Mouse (Mus musculus) heart, embryonic 14.5 days (tissue): ENCODE data around the gene Bloc1s3. TPM values are rescaled to one million over a fixed set of nuclear protein-coding genes. Genes with fewer than 3 reads are reported as not detected.
A peak's percentile ranks its signal among the peaks of the same experiment; 100 is the strongest.

ENCODE experiments used
- ATAC-seq: fragments of 200-750 bp; cut with Nextera tagmentation; 2 replicates; pipeline ENCODE4 v1.8.0; 2017; ENCODE audit warnings: low read depth, moderate TSS enrichment; ENCODE audit not compliant: insufficient number of reproducible peaks, insufficient read depth, low FRiP score
- H3K27ac ChIP-seq, 2 experiments: fragments of 200-500 bp in 1 of 2; fragments of 300-500 bp in 1 of 2; sonication (generic) in 1 of 2; replicated peaks in 1 of 2; 2 replicates each; pipeline ENCODE4 v1.5.1; 2012 to 2014; ENCODE audit warnings: low read depth in 2 of 2, low read length in 2 of 2, control low read depth in 1 of 2, mild to moderate bottlenecking in 1 of 2, mixed read lengths in 1 of 2; ENCODE audit not compliant: control insufficient read depth in 1 of 2, insufficient read depth in 1 of 2
- H3K27me3 ChIP-seq: fragments of 300-500 bp; sonication (generic); 2 replicates; pipeline ENCODE4 v1.6.1; 2014; ENCODE audit warnings: mild to moderate bottlenecking, low read length, control low read depth; ENCODE audit not compliant: control insufficient read depth, insufficient read depth
- H3K36me3 ChIP-seq: fragments of 300-500 bp; sonication (generic); 2 replicates; pipeline ENCODE4 v1.6.1; 2014; ENCODE audit warnings: mild to moderate bottlenecking, control low read depth, low read length, mixed read lengths; ENCODE audit not compliant: control insufficient read depth, insufficient read depth
- H3K4me1 ChIP-seq, 2 experiments: fragments of 200-500 bp in 1 of 2; fragments of 300-500 bp in 1 of 2; sonication (generic) in 1 of 2; 2 replicates each; pipeline ENCODE4 v1.6.1; 2012 to 2014; ENCODE audit warnings: low read length in 2 of 2, control low read depth in 1 of 2, mixed read lengths in 1 of 2; ENCODE audit not compliant: control insufficient read depth in 2 of 2, insufficient read depth in 2 of 2
- H3K4me2 ChIP-seq: fragments of 300-500 bp; sonication (generic); 2 replicates; pipeline ENCODE4 v1.6.1; 2014; ENCODE audit warnings: mild to moderate bottlenecking, low read length
- H3K4me3 ChIP-seq, 2 experiments: fragments of 200-500 bp in 1 of 2; fragments of 300-500 bp in 1 of 2; sonication (generic) in 1 of 2; 2 replicates each; pipeline ENCODE4 v1.5.1; 2012 to 2014; ENCODE audit warnings: low read length in 2 of 2, mild to moderate bottlenecking in 2 of 2, control low read depth in 1 of 2, low read depth in 1 of 2, moderate library complexity in 1 of 2; ENCODE audit not compliant: control insufficient read depth in 1 of 2, insufficient read depth in 1 of 2
- H3K9ac ChIP-seq: fragments of 300-500 bp; sonication (generic); 2 replicates; pipeline ENCODE4 v1.6.1; 2014; ENCODE audit warnings: mild to moderate bottlenecking, low read length
- H3K9me3 ChIP-seq: fragments of 300-500 bp; sonication (generic); 2 replicates; pipeline ENCODE4 v1.6.1; 2016; ENCODE audit warnings: low read length, control low read depth; ENCODE audit not compliant: control insufficient read depth
- WGBS: fragments of 180-500 bp; shearing (Covaris S2); extraction: QIAGEN DNeasy Blood & Tissue Kit; methylation state at CpG from one replicate; pipeline ENCODE4 v1.1.7; 2014; 5-methylcytosine and 5-hydroxymethylcytosine counted together
- polyA plus RNA-seq: library from polyadenylated mRNA; unstranded; fragments of >200 nt; fragmentation: Nextera tagmentation; extraction: Ambion mirVana; gene quantifications from 2 replicates; pipeline ENCODE4 v1.2.1, GENCODE M21; 2014

The Bloc1s3 gene
- polyA plus RNA-seq, 1 experiment from 2014 or later = 1.7 TPM

- Histone ChIP-seq H3K9ac (peak overlapping the region; percentile 78), H3K36me3 (no peaks in the 10 kb centered on the region), H3K4me2 (peak overlapping the region; percentile 92), H3K4me3 (peak overlapping the region; percentile 55 to 75), H3K27me3 (peaks cover 57% of the 10 kb centered on the region), H3K4me1 (peaks cover 8% of the 10 kb centered on the region in 2 experiments; a peak in 3 of 4 replicates), H3K27ac (peak overlapping the region in 1 of 2 experiments; percentile 57; a peak in 3 of 4 replicates), H3K9me3 (no peaks in the 10 kb centered on the region)
- ATAC-seq = peak; percentile 73
- WGBS = 1% methylated on average over 78 of the region's 89 CpGs
Measured at GRCm38 (mm10) chr7:19473875-19474443, 34.2 kb downstream of the Bloc1s3 start.

- Histone ChIP-seq H3K4me1 (peaks cover 3 to 8% of the 10 kb centered on the region in 2 experiments; a peak in 3 of 4 replicates), H3K27ac (no peak overlapping the region), H3K9me3 (no peaks in the 10 kb centered on the region), H3K36me3 (no peaks in the 10 kb centered on the region), H3K4me3 (no peak overlapping the region), H3K27me3 (peaks cover 55% of the 10 kb centered on the region), H3K9ac (no peak overlapping the region), H3K4me2 (no peak overlapping the region)
- WGBS = 16% methylated on average over 4 of the region's 4 CpGs
- no peak for ATAC-seq
Measured at GRCm38 (mm10) chr7:19472403-19472802, 35.8 kb downstream of the Bloc1s3 start.

GRCm38 (mm10) chr7:19470308-19470707, 37.9 kb downstream of the Bloc1s3 start:
- Histone ChIP-seq H3K27ac (no peak overlapping the region), H3K36me3 (no peaks in the 10 kb centered on the region), H3K4me3 (no peak overlapping the region), H3K4me2 (no peak overlapping the region), H3K4me1 (peaks cover 5 to 9% of the 10 kb centered on the region in 2 experiments; a peak in 3 of 4 replicates), H3K9me3 (no peaks in the 10 kb centered on the region), H3K9ac (no peak overlapping the region), H3K27me3 (peaks cover 59% of the 10 kb centered on the region)
- WGBS = 20% methylated on average over 14 of the region's 14 CpGs
- no peak for ATAC-seq

DNA sequence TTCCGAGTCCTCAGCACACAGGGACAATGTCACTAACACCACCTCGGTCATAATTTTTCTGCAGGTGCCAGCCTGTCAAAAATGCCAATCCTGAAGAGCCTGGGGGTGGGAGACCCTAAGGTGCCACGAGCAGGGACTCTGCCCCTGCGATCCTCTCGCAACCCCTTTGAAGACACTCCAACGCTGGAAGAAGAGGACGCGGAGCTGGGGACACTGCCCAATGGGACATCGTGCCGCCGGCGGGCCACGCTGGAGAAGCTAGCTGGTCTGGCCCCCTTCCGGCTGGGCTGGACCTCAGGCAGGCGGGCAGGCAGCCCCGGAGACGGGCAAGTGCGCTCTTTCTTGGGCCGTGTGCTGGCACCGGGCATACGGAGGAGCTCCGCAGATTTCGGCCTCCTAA, 38.8 kb downstream of the Bloc1s3 start:
- Histone ChIP-seq H3K27ac (no peak overlapping the region), H3K4me1 (peaks cover 9 to 16% of the 10 kb centered on the region in 2 experiments), H3K9ac (no peak overlapping the region), H3K27me3 (peaks cover 56% of the 10 kb centered on the region), H3K36me3 (no peaks in the 10 kb centered on the region), H3K4me3 (no peak overlapping the region), H3K9me3 (no peaks in the 10 kb centered on the region), H3K4me2 (no peak overlapping the region; the same call in 1 of the 2 replicates)
- WGBS = 35% methylated on average over 23 of the region's 23 CpGs
- no peak for ATAC-seq

- WGBS = 68% methylated on average over 12 of the region's 12 CpGs
- ATAC-seq = no peak
Measured at GRCm38 (mm10) chr7:19468279-19468678, 39.9 kb downstream of the Bloc1s3 start.

GRCm38 (mm10) chr7:19467638-19468037, 40.5 kb downstream of the Bloc1s3 start:
- H3K9ac ChIP-seq = no peak overlapping the region
- no peaks in the 10 kb centered on the region for H3K9me3 ChIP-seq
- no peak overlapping the region for H3K27ac ChIP-seq
- no peaks in the 10 kb centered on the region for H3K36me3 ChIP-seq
- H3K27me3 ChIP-seq = peaks cover 44% of the 10 kb centered on the region
- peaks cover 14 to 15% of the 10 kb centered on the region in 2 experiments for H3K4me1 ChIP-seq
- H3K4me3 ChIP-seq = no peak overlapping the region
- H3K4me2 ChIP-seq = no peak overlapping the region
- no peak for ATAC-seq
- WGBS = 28% methylated on average over 6 of the region's 6 CpGs

More at GRCm38 (mm10) chr7:19468279-19468678, 39.9 kb downstream of the Bloc1s3 start:
- Histone ChIP-seq H3K27me3 (peaks cover 51% of the 10 kb centered on the region), H3K27ac (no peak overlapping the region), H3K4me3 (no peak overlapping the region), H3K36me3 (no peaks in the 10 kb centered on the region), H3K9me3 (no peaks in the 10 kb centered on the region), H3K4me1 (peaks cover 14 to 15% of the 10 kb centered on the region in 2 experiments), H3K4me2 (no peak overlapping the region), H3K9ac (no peak overlapping the region)

DNA sequence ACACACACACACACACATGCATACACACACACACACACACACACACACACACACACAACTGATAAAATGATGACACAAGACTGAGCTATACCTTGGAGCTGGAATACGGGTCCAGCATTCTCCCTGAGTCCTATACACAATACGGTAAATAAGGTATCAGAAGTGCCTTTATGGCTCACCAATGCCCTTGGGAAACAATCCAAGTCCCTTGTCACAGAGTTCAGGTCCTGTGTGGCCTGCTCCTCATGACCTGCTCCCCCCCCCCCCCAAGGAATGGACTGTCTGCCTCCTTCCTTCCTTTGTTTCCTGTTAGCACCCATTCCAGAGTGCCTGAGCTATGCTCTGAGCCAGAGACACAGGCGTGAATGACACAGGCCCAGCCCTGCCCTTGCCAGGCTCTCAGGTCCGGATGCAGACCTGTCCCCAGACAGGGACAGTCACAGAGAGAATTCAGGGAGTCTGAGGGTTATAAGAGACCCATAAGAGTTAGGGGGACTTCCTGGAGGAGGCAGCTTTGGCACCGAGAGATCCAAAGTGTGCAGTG, 41.5 kb downstream of the Bloc1s3 start:
- Histone ChIP-seq H3K9ac (no peak overlapping the region), H3K4me1 (peaks cover 11% of the 10 kb centered on the region in 2 experiments), H3K36me3 (no peaks in the 10 kb centered on the region), H3K27ac (no peak overlapping the region), H3K27me3 (peaks cover 35% of the 10 kb centered on the region), H3K9me3 (no peaks in the 10 kb centered on the region), H3K4me2 (no peak overlapping the region), H3K4me3 (no peak overlapping the region)
- 46% methylated on average over 5 of the region's 5 CpGs for WGBS
- ATAC-seq = no peak
